Mouse (Mus musculus) kidney, embryonic 14.5 days (tissue): ENCODE measurements around the gene Dpp8. TPM values are rescaled to one million over a fixed set of nuclear protein-coding genes. Genes with fewer than 3 reads are reported as not detected.

Experiments used
- ATAC-seq: fragments of 200-750 bp; cut with Nextera tagmentation; 2 replicates; pipeline ENCODE4 v1.8.0; 2017; ENCODE audit warnings: moderate number of reproducible peaks, mild to moderate bottlenecking, moderate TSS enrichment, moderate library complexity; ENCODE audit not compliant: low FRiP score, low TSS enrichment
- H3K27ac ChIP-seq: fragments of 300-500 bp; sonication (generic); 2 replicates; pipeline ENCODE4 v1.5.1; 2014; ENCODE audit warnings: low read depth, mild to moderate bottlenecking, low read length, moderate library complexity, mixed read lengths
- H3K27me3 ChIP-seq: fragments of 300-500 bp; sonication (generic); 2 replicates; pipeline ENCODE4 v1.6.1; 2014; ENCODE audit warnings: mild to moderate bottlenecking, low read length; ENCODE audit not compliant: control insufficient read depth, insufficient read depth
- H3K36me3 ChIP-seq: fragments of 300-500 bp; sonication (generic); 2 replicates; pipeline ENCODE4 v1.6.1; 2014; ENCODE audit warnings: low read length, mixed read lengths; ENCODE audit not compliant: control insufficient read depth, insufficient read depth
- H3K4me1 ChIP-seq: fragments of 300-500 bp; sonication (generic); 2 replicates; pipeline ENCODE4 v1.6.1; 2014; ENCODE audit warnings: low read length, mixed read lengths; ENCODE audit not compliant: control insufficient read depth, insufficient read depth
- H3K4me2 ChIP-seq: fragments of 300-500 bp; sonication (generic); replicated peaks from 2 replicates; pipeline ENCODE4 v1.6.1; 2014; ENCODE audit warnings: low read depth, mild to moderate bottlenecking, low read length
- H3K4me3 ChIP-seq: fragments of 300-500 bp; sonication (generic); 2 replicates; pipeline ENCODE4 v1.5.1; 2014; ENCODE audit warnings: mild to moderate bottlenecking, low read length
- H3K9ac ChIP-seq: fragments of 300-500 bp; sonication (generic); 2 replicates; pipeline ENCODE4 v1.6.1; 2014; ENCODE audit warnings: low read depth, mild to moderate bottlenecking, low read length, moderate library complexity
- H3K9me3 ChIP-seq: fragments of 300-500 bp; sonication (generic); 2 replicates; pipeline ENCODE4 v1.6.1; 2016; ENCODE audit warnings: low read length; ENCODE audit not compliant: control insufficient read depth
- WGBS: fragments of 180-500 bp; shearing (Covaris S2); extraction: QIAGEN DNeasy Blood & Tissue Kit; methylation state at CpG from one replicate; pipeline ENCODE4 v1.1.7; 2014; 5-methylcytosine and 5-hydroxymethylcytosine counted together
- polyA plus RNA-seq: library from polyadenylated mRNA; unstranded; fragments of >200 nt; fragmentation: Nextera tagmentation; extraction: Ambion mirVana; gene quantifications from 2 replicates; pipeline ENCODE4 v1.2.1, GENCODE M21; 2014

Gene Dpp8
- polyA plus RNA-seq, 1 experiment from 2014 or later, result 29.9 TPM

DNA sequence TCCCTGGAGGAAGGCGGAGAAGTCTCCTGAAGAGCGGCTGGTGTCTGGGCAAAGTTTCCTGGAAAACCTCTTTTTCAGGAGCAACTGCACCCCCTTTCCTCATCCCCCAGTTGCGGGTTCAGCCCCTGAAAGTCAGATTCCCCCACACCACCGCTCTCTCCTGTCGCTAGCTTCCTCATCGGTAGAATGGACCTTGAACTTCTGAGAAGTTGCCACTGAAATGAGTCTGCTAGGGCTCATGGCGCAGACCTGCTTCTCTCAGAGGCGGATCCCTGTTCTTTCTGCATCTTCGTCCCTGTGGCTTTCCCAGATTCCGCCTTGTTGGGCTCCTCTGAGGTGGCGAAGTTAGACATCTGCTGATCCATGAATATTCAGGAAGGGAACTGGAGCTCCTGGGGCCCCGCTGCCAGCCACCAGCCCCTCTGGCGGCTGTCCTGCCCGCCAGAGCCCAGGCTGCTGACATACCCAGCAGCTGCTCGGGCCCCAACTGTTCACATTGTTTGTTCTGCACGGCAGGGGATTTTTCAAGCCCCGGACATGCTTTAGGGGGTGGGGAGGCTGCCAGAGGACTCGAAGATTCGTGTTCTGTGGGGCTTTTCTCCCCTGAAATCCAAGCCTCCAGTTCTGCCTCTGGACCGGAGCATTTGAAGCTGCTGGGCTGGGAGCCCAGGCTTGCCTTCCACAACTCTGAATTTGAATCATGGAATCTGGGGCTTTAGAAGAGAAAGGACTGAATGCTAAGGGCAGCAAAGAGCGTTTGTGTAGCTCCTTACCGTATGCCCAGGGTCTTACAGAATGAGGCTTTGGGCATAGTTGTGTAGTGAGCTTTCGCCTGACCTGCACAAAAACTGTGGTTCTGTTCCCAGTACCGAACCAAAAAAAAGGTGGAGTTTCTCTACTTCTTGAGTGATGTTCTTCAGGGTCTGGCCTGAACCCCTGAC is 77.2 kb downstream of the Dpp8 start:
- Histone ChIP-seq H3K27me3 (no peaks in the 10 kb centered on the region), H3K9ac (peak overlapping the region; percentile 45), H3K27ac (no peak overlapping the region), H3K4me3 (peak overlapping the region; percentile 19; the same call in 1 of the 2 replicates), H3K4me1 (0 out of 2 replicates have a peak, but pooled peaks cover 9% of the 10 kb centered on the region), H3K9me3 (no peaks in the 10 kb centered on the region), H3K36me3 (no peaks in the 10 kb centered on the region), H3K4me2 (peak overlapping the region; percentile 37)
- no peak for ATAC-seq
- 18% methylated on average over 24 of the region's 24 CpGs for WGBS

DNA sequence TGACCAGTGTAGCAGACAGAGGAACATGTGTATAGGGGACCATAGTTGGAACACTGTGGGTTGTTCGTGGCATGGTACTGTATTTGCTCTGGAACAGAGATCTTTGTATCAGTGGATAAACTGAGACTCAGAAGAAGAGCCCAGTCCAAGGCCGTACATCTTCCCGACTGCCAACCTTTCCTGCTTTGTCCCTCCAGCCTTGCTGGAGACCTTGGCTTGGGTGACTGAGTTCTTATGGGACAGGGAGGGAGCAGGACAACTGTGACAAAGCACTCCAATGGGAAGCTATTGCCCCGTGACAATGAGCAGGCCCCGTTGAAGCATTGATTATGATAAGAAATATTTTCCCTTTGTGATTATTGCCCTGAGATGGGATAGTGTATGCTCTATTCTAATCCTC is 79.5 kb downstream of the Dpp8 start:
- Histone ChIP-seq H3K4me3 (no peak overlapping the region), H3K9me3 (no peaks in the 10 kb centered on the region), H3K9ac (no peak overlapping the region), H3K27me3 (no peaks in the 10 kb centered on the region), H3K4me1 (0 out of 2 replicates have a peak, but pooled peaks cover 9% of the 10 kb centered on the region), H3K36me3 (no peaks in the 10 kb centered on the region), H3K4me2 (no peak overlapping the region), H3K27ac (no peak overlapping the region)
- no peak for ATAC-seq
- WGBS, result 89% methylated on average over 5 of the region's 5 CpGs

DNA sequence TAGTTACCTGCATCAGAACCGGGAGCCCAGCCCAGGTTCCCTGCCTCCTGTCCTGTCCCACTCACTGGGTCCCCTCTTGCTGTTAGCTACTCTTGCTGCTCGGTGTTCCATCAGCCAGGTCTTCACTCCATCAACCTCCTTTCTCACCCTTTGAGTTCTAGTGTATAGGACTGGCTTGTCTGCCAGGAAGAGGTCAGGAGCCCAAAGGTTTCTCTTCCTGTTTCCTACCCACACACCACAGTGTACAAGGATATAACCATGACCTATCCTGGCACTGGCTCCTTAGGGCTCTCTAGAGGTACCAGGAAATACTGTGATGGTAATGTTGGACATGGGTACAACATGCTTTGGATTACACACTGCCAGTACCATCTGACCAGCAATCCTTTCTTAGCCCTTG is 81.5 kb downstream of the Dpp8 start:
- Histone ChIP-seq H3K9ac (no peak overlapping the region), H3K4me3 (no peak overlapping the region), H3K4me2 (no peak overlapping the region), H3K36me3 (no peaks in the 10 kb centered on the region), H3K9me3 (no peaks in the 10 kb centered on the region), H3K27me3 (no peaks in the 10 kb centered on the region), H3K4me1 (0 out of 2 replicates have a peak, but pooled peaks cover 9% of the 10 kb centered on the region), H3K27ac (no peak overlapping the region)
- WGBS, result 97% methylated on average over 2 of the region's 2 CpGs
- ATAC-seq, result no peak

DNA sequence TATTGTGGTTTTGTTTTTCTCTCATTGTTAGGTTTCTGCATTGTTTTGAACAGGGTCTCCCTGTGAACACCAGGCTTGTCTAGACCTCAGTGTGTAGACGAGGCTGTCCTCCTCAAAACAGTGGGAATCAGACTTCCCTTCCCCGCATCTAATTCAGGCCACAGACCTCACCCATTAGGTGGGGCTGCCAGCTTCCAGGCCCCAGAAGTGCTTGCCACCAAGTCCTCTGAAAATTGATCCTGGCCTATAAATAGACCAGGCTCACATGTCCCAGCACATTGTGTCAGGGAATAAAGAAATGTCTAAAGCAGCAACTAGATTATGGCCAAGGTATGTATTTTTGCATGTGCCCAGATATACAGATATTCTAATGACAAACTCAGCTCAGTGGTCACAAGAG is 83.7 kb downstream of the Dpp8 start:
- no peak overlapping the region for H3K9ac ChIP-seq
- no peaks in the 10 kb centered on the region for H3K27me3 ChIP-seq
- H3K4me2 ChIP-seq, result no peak overlapping the region
- H3K36me3 ChIP-seq, result no peaks in the 10 kb centered on the region
- H3K4me1 ChIP-seq, result no peaks in the 10 kb centered on the region
- no peak overlapping the region for H3K4me3 ChIP-seq
- H3K9me3 ChIP-seq, result no peaks in the 10 kb centered on the region
- no peak for ATAC-seq
- WGBS, result 78% methylated on average over 2 of the region's 2 CpGs
- no peak overlapping the region for H3K27ac ChIP-seq

DNA sequence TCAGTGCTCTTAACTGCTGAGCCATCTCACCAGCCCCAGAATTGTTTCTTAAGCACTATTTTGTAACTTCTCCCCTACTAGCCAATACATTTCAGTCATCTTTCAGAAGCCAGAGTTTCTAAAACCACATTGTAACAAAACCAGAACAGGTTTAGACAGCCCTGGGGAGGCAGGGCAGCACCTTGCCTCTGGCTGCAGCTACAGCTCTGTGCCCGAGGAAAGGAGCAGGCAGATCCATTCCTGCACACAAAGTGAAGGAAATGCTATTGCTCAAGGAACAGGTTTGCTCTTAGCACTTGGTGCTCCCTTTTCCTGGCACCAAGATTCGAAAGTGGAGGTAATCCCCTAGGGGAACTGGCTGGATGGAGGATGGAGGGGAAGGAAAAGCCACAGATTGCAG is 85.3 kb downstream of the Dpp8 start:
- no peak overlapping the region for H3K9ac ChIP-seq
- no peaks in the 10 kb centered on the region for H3K9me3 ChIP-seq
- H3K4me3 ChIP-seq, result no peak overlapping the region
- H3K36me3 ChIP-seq, result no peaks in the 10 kb centered on the region
- 70% methylated on average over 2 of the region's 2 CpGs for WGBS
- no peaks in the 10 kb centered on the region for H3K4me1 ChIP-seq
- no peaks in the 10 kb centered on the region for H3K27me3 ChIP-seq
- no peak for ATAC-seq
- H3K4me2 ChIP-seq, result no peak overlapping the region
- H3K27ac ChIP-seq, result no peak overlapping the region

DNA sequence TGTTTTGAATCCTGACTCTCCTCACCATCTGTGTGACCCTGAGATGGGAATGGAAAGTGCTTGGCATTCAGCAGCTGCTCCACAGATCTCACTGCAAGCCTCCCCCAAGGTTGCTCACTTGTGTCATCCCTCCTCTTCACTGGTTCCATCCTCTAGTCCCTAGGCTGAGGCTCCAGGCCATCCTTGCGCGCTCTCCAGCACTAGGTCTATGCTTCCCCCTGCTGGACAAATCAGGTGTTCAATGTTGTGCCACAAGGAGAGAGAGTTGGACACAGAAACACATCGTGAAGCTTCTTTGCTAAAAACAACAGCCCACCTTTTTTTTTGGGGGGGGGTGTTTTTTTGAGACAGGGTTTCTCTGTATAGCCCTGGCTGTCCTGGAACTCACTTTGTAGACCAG is 88.7 kb downstream of the Dpp8 start:
- Histone ChIP-seq H3K4me1 (no peaks in the 10 kb centered on the region), H3K9ac (no peak overlapping the region), H3K4me2 (no peak overlapping the region), H3K27ac (no peak overlapping the region), H3K27me3 (peaks cover 6% of the 10 kb centered on the region; the same call in 1 of the 2 replicates), H3K4me3 (no peak overlapping the region), H3K9me3 (no peaks in the 10 kb centered on the region), H3K36me3 (peaks cover 3% of the 10 kb centered on the region; the same call in 1 of the 2 replicates)
- peak; percentile 74; the same call in 1 of the 2 replicates for ATAC-seq
- WGBS, result 4% methylated on average over 3 of the region's 3 CpGs

DNA sequence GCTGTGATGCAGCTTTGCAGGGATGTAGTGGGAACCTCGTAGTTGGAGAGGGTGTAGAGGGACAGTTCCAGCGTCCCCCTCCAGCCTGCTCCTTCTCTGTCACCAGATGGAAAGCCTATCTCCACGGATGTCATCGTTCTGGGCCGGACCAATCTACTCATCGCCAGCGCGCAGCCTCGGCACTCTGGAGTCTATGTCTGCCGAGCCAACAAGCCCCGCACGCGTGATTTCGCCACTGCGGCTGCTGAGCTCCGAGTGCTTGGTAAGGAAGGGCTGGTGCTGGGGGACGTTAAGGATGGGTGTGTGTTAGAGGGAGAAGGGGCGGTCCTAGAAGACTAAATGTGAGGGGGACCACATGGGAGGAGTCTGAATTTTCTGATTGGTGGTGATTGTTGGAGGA is 90.3 kb downstream of the Dpp8 start:
- WGBS, result 9% methylated on average over 18 of the region's 18 CpGs
- peak overlapping the region; percentile 19; the same call in 1 of the 2 replicates for H3K4me2 ChIP-seq
- peaks cover 3% of the 10 kb centered on the region; the same call in 1 of the 2 replicates for H3K36me3 ChIP-seq
- ATAC-seq, result no peak
- no peak overlapping the region for H3K27ac ChIP-seq
- H3K4me1 ChIP-seq, result no peaks in the 10 kb centered on the region
- H3K9me3 ChIP-seq, result no peaks in the 10 kb centered on the region
- H3K27me3 ChIP-seq, result peaks cover 6% of the 10 kb centered on the region; the same call in 1 of the 2 replicates
- no peak overlapping the region for H3K4me3 ChIP-seq
- H3K9ac ChIP-seq, result no peak overlapping the region

DNA sequence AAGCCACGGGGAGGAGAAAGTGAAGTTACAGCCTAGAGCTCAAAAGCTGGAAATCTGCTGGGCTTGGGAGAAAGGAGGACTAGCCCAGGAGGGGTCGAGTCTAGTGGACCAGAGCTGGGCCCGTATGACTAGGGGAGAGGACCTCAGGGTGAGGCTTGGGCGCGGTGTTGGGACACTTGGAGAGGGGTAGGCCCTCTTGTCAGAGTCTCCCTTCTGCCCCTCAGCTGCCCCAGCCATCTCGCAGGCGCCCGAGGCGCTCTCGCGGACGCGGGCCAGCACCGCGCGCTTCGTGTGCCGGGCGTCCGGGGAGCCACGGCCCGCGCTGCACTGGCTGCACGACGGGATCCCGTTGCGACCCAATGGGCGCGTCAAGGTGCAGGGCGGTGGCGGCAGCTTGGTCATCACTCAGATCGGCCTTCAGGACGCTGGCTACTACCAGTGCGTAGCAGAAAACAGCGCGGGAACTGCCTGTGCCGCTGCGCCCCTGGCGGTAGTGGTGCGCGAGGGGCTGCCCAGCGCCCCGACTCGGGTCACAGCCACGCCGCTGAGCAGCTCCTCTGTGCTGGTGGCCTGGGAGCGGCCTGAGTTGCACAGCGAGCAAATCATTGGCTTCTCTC is 91.4 kb downstream of the Dpp8 start:
- Histone ChIP-seq H3K9ac (peak overlapping the region; percentile 52), H3K27me3 (peaks cover 6% of the 10 kb centered on the region; the same call in 1 of the 2 replicates), H3K36me3 (peaks cover 3% of the 10 kb centered on the region; the same call in 1 of the 2 replicates), H3K4me2 (peak overlapping the region; percentile 85), H3K4me1 (no peaks in the 10 kb centered on the region), H3K9me3 (no peaks in the 10 kb centered on the region), H3K4me3 (peak overlapping the region; percentile 40), H3K27ac (no peak overlapping the region)
- ATAC-seq, result peak; percentile 46; the same call in 1 of the 2 replicates
- WGBS, result 5% methylated on average over 48 of the region's 48 CpGs
